Mouse (Mus musculus): ENCODE measurements around the gene Pappa.

Pappa gene

DNA sequence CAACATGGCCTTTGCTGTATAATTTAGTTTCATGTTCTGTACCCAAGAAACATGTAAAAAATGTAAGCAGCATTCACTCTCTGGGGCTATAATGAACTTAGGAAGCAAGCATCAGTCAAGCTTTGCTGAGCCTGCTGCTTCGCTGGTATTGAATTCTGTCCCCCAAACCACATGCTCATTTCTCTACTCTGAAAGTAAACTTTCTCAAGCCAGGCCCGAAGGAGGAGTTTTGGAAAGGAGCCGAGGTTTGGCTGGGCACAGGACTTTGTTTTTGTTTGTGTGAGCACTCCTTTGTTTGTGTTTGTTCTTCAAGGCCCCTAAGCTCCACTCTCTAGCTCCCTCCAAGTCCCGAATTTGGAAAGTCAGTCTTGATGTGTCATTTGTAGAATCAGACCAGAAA lies 148.3 kb downstream of the Pappa start:
- DNase-seq (ENCODE audit: low read depth, low spot score) = no peak

DNA sequence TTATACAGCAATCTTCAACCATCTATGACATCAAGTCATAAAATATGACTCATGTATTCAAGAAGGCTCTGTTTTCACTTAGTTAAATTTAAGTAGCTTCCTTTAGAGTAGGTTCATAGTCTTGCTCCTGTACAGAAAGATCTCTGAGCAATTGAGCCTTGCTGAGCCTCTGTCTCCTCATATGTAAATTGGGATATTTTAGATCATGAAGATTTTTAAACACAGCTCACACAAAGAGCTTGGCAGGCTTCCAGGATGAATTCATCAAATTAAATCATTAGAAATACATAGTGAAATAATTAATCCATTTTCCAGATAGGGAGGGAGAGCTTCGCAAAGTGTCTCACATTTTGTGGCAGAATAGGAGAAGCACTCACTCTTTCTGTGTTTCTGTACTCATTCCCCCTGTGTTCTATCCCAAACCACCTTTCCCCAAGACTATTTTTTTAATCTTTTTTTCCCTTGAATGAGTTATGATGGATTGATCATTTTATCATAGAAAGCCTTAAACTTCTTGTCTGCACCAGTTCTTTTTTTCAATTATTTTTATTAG lies 149.4 kb downstream of the Pappa start:
- no peak for DNase-seq (ENCODE audit: low read depth, low spot score)

DNA sequence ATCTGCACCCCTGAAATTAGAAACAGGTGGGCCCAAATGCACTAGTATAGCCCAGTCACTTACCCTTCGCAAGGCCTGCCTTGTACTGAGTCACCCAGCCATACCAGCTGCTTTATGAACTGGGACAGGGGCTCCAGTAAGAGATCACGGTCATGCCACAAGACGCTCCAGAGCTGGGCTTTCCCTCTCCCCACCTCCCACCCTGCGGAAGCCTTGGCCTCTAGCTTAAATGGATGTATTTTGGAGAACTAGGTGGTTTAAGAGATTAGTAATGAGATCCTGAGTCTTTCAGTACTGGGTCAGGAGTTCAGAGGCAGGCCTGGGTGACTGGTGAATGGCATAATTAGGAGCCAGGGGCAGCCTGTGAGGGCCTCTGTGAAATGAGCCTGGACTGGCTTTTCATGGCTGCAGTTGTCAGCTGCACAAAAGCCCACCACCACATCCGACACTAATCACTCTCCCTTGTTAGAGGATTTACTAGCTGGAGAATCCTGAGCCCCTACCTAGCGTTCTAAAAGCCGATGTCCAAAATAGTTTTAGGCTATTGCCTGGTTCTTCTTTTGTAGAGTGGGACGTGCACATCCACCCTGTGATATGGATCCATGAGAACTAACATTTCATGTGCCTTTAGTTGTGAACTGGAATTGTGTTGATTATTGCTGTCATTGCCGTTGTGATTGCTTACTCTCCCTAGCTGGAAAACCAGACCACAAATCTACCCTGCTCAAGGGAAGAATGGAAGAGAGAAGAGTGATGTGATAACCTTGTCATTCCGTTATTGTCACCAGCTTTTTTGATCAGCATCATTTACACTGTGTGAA lies 154.7 kb downstream of the Pappa start:
- DNase-seq (ENCODE audit: low read depth, low spot score) = no peak

DNA sequence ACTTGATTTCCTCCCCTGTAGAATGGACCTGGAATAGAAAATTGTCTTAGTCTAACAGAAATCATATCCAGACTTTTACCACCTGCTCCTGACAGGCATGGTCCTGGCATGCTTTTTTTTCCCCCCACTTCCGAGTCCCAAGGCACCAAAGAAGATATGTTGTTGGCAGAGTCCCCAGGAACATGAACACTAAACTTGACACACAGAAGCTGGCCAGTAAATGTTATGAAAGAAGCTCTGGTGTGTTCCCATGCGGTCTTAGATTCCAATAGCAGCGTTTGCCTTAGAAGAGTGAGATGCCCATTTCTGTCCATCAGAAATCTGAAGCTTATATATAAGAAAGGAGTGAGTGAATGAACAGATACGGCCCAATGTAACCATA lies 155.3 kb downstream of the Pappa start:
- DNase-seq (ENCODE audit: low read depth, low spot score) = no peak

DNA sequence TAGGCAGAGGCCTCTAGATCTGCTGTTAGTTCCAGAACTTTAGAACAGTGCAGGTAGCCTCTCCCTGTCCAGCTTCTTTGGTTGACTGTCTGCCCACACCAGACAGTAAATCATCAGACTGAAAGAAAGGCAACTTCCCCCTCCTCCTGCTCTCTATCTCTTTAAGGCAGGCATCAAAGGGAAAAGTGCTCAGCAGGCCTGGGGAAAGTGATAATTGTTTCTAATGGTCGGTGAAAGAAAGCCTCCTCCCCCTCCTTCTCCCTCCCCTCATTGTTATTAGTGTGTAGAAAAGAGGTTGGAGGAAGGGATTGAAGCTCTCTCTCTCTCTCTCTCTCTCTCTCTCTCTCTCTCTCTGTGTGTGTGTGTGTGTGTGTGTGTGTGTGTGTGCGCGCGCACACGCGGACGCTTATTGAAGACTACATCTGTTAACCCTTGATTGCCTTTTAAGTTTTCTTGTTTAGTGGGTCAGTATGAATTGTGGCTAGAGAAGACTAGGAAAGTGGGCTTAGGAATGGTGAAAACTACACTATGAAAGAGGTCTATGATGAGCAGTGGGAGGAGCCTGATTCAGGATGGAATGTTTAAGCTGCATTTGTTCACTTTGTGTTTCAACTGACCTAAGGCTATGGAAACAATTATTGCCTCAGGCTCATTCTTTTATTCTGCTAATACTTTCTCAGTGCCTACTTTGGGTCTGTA lies 156.2 kb downstream of the Pappa start:
- no peak for DNase-seq (ENCODE audit: low read depth, low spot score)

DNA sequence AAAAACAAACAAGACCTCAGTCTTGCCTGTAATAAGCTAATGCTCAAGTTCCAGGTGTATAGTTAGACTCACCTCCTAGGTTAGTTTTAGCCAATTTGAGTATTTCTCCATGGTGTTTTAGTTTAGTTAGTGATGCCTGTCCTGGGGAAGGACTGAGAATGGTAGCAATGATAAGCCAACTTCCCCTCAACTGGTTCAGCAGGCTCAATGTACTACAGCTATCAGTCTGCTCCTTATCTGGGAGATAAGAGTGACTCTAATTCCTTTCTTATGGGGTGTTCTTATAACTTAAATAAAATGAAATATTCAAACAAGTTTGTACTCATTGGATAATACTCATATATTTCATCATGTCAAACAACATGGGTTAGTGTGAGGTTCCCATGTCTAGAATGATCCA lies 156.9 kb downstream of the Pappa start:
- no peak for DNase-seq (ENCODE audit: low read depth, low spot score)

DNA sequence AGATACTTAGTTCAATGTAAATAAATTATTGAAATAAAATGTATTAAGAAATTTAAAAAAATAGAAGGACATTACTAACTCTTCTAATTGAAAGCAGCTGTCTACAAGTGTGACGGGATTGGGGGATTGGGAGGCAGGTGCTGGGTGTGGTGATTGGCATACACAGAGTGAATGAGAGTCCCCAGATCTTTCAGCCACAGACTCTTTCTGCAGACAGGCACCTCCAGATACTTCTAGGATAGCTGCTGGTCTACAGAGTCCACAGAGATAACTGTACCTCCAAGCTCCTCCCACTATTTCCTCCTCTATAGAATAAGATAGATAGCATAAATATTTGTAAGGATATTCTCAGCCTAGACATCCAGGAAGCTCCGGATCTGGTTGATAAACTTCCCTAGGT lies 159.6 kb downstream of the Pappa start:
- DNase-seq (ENCODE audit: low read depth, low spot score) = no peak

DNA sequence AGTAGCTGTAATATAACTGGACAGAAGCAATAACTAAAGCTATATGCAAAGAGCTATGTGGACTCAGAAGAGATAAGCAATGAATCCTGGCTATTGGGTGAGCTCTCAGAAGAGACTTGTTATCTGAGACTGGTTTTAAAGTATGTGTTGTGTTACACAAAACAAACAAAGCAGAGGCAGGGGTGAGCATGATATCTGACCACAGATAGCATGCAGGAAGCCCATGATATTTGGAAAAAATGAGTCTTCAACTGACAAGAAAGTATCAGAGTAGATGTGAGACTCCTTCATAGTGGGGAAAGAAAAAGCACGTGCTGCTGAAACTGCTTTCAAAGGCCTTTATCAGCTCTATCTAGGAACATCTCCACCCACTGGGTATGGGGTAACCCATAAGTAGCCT lies 161.2 kb downstream of the Pappa start:
- DNase-seq (ENCODE audit: low read depth, low spot score) = no peak

DNA sequence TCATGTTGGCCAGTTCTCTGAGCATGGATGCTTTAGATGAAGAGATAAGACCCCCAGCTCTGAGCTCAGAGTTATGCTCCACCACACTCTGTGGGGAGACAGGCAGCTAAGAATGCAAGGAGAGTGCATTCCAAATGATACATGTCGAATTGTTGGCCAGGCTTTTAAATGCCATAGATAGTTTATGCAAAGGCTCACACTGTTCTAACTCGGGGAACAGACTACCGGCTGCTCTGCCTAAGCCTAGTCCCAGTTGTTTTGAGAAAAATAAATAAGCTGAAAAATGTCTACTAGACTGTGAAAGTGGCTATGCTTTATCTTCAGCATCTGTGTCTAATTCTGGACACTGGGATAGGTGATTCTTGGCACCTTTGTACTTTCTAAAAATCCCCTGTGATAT lies 165.3 kb downstream of the Pappa start:
- DNase-seq (ENCODE audit: low read depth, low spot score) = no peak

DNA sequence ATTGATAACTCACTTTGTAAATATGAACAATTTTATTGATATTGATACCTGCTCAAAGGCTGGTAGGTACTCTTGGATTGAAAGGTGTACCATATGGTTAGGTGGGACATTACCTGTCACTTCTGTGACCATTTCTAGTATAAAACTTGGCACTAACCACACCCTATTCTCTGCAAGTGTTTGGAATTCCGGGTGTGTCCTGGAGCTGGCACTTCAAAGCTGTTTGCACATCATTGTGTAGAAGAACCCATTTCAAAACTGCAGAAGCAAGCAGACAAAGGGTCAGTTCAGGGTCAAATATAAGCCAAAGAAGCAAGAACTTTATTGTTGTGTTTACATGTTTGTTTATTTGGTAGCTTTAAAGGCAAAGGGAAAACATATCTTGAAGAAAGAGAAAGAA lies 171.8 kb downstream of the Pappa start:
- DNase-seq (ENCODE audit: low read depth, low spot score) = no peak

DNA sequence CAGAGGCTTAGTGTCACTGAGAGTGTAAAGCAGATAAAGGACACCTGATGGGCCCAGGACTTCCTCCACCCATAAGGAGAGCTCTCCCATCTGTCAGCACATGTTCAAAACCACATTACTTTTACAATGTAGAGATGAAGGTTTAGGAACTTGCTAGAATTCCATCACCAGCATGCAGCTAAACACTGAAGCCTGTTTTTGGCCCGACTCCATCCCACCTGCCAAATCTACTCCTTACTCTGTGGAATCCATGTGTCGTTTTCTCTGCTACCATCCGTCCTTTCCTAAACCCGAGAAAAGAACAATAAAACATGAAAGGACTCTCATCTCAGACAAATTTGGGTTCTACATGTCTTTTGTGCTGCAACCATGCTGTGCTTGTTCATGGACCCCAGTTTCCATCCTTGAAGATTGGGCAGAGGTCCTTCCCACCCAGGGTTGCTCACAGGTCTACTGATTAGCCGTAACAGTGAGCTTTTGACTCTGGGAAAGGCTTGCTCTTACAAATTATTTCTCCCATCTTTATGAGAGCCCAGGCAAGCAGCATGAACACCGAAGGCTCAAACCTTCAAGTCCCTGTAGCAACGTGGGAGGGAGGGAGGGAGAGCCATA lies 172.5 kb downstream of the Pappa start:
- DNase-seq (ENCODE audit: low read depth, low spot score) = no peak

DNA sequence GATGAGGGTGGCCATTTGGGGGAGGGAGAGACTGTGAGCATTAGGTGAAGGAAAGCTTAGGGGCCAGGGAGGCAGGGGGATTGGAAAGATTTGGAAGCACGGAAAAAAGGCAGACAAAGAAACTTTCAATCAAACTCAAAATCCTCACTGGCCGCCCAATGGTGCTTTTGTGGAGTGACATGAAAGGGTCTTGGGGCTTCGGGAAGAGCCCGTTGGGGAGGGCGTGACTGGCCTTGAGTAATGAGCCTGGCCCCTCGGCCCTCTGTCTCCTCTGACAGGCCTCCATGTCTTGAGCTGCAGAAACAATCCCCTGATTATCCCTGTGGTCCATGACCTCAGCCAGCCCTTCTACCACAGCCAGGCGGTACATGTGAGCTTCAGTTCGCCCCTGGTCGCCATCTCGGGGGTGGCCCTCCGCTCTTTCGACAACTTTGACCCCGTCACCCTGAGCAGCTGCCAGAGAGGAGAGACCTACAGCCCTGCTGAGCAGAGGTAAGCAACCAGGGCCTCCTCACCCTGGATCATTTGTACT lies 173.1 kb downstream of the Pappa start:
- no peak for DNase-seq (ENCODE audit: low read depth, low spot score)

DNA sequence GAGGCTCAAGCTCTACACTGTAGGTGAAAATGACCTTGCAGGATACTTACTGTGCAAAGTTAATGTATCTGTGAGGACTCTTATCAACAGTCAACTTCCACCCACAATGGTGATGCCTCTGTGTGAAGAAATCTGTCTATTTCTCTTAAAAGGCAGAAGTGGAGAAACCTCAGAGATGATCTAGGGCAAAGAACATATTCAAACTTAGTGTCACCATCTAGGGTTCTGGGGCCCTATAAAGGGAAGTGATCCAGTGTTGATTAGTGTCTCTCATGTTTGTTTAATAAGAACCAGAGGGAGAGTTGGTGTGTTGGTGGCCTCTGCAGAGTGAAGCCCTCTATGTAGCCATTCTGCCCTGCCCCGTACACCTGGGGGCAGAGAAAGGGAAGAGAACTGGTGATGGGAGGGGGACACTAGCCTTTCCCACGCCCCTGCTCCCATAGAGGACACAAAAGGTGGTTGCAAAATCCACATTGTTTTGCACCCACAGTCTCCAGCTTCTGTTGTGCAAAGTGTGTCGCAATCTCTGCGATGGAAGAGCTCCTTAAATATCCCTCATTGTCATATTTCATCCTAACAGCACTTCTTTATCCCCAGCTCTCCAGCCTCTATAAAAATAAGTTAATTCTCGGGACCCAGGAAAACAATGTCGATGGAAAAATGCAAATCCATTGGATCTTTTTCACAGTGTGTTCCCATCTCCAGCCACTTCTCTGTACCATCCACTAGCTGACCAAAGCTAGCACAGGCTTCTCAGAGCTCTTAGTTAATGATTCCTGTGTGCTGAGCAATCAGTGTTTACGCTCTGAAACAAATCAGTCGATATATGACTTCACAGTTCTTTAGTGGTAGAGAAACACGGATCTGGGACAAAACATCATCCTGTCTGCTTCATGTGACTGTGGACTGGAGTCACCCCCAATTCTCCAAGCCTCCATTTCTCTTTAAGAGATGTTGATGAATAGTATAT lies 174.5 kb downstream of the Pappa start:
- no peak for DNase-seq (ENCODE audit: low read depth, low spot score)

DNA sequence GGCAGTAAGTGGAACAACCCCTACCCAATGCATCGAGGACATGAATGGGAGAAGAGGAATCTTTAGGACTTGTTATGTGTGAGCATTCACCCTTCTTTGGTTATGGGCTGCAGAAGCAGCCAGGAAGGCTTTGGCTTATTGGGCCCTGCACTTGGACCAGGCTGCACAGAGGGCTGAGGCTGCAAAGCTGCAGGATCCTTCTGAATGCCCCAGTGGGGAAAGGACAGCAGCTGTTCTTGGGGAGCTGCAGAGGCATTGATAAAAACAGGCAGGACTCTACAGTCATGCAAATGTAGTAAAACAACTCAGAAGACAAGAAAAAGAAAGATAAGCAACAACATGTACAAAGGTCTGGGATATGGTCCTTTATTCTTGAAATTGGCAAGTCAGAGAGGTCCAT lies 175.4 kb downstream of the Pappa start:
- DNase-seq (ENCODE audit: low read depth, low spot score) = no peak

DNA sequence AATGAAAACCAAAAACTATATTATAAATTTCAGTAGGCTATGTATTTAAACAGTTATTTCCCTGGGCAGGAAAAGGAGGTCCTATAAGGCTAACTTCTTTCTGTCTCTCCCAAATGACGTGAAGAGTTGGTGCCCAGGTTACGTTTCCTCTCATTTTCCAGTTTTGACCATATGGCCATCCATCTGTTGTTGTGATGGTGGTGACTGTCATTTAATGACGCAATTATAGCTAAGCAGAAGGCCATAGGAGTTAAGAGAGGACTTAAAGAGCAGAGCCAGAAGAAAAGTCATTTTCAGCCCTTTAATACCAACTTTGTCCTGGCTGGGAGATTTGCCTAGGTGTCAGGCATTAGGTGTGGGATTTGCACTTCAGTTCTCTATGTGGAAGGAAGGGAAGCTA lies 176.5 kb downstream of the Pappa start:
- DNase-seq (ENCODE audit: low read depth, low spot score) = no peak

DNA sequence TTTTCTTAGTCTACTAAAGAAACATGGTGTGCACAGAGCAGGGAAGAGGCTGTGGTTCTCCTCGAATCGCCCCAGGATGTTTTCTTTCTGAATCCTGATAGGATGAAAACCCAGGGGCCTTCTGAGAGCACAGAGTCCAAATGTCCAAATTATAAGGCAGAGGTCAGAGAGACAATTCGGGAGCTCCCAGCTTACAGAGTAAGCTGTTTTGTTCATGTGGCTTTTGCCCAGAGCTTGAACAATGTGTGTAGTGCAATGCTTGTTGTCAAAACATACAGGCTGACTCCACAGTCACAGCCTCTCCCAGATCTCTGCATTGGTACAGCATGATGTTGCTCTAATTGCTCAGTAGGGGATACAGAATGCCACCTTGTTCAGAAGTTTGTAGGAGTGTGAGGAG lies 178.7 kb downstream of the Pappa start:
- no peak for DNase-seq (ENCODE audit: low read depth, low spot score)

DNA sequence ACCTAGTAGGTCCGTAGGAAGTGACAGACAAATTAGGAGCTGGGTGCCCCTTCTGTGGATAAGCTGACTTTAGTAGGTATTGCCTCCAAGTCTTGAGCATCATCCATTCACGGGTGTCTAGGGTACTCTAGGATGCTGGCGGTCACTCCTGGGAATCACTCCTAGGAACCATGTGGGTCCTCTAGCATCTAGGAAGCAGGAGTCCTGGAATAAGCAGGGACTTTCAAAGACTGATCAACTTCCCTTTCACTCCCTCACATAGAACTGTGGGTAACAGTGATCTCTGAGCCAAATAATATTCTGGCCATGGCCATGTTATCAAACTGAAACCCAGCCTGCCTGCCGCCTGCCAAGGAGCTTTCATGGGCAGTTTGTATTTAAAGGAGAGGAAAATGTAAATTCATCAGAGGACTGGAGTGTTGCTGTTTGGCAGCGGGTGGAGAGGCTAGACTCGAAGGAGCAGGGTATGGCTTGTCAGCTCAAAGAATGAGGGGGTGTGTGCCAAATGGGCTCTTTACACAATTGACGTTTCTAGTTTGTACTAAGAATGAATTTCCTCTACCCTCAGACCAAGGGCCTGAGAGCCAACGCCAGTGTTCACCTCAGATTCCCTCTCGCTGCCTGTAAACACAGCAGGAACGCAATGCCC lies 194.0 kb downstream of the Pappa start:
- DNase-seq (ENCODE audit: low read depth, low spot score) = no peak

DNA sequence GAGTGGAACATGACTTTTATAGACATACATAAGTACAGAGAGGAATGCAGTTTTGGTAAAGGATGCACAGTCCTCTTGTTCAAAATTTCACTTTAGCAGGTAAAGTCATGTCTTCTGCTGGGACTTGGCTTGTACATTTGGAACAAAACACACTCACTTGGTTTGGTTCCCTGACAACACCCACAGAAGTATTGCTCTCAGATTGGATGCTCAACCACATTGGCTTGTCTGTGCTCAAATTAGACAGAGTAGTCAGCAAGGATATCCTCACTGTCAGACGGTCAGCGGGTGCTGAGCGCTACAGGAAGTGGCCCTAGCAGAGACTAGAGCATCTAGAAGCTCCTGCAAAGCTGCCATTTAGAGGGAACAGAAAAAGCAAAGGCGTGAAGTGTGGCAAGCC lies 197.4 kb downstream of the Pappa start:
- DNase-seq (ENCODE audit: low read depth, low spot score) = no peak

DNA sequence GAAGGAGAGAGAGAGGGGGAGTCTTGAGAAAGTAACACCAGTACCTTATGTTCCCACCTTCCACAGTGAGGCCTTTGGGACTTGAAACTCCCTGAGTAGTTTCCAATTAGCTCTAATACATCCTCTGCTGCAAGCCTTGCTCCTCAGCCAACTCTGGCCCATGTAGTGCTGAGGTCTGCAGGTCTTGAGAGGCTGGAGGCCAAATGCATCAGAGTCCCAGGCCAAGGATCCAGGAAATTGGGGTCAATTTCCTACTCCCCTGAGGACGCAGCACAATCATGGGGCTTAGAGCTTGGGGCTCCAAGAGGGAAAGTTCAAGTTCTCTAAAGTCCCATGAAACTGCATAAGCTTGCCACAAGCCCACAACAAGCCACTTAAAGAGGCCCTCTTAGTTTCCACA lies 198.0 kb downstream of the Pappa start:
- DNase-seq (ENCODE audit: low read depth, low spot score) = no peak

DNA sequence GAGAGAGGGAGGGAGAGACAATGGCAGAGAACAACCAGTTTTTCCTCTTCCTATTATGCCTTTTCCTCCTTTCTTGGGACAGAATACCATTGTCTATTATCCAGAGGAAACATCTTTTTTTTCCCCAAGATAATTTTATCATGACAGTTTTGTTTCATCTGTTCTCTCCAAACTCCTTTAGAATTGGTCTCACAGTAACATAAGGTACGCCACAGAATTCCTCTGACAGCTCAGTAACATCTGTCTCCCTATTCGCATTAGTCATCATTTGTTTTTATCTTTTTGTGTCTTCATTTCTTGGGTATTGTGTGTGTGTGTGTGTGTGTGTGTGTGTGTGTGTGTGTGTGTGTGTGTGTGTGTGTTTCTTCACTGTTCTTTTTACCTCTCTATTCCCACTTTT lies 201.8 kb downstream of the Pappa start:
- no peak for DNase-seq (ENCODE audit: low read depth, low spot score)

Data from A20 (cell line).